Mouse (Mus musculus) G1E (cell line): ENCODE measurements around the gene Grik3. TPM values are rescaled to one million over a fixed set of nuclear protein-coding genes. Genes with fewer than 3 reads are reported as not detected.

Source experiments
- ATAC-seq: 2 replicates; pipeline ENCODE4 v1.8.0; 2016; ENCODE audit warnings: mild to moderate bottlenecking; ENCODE audit not compliant: insufficient number of reproducible peaks, poor library complexity, low FRiP score, severe bottlenecking; ENCODE audit errors: extremely low read depth
- DNase-seq: peaks from one replicate; pipeline ENCODE4 v3.0.0; 2012; ENCODE audit warnings: low spot score
- H3K27me3 ChIP-seq: 2 replicates; pipeline ENCODE4 v1.6.1; 2012; ENCODE audit warnings: mild to moderate bottlenecking, low read length, inconsistent platforms; ENCODE audit not compliant: insufficient read depth
- H3K36me3 ChIP-seq: replicated peaks from 2 replicates; pipeline ENCODE3; 2012; ENCODE audit warnings: mild to moderate bottlenecking, inconsistent platforms
- H3K4me1 ChIP-seq: 2 replicates; pipeline ENCODE4 v1.6.1; 2012; ENCODE audit warnings: low read depth, low read length, inconsistent platforms, mixed read lengths; ENCODE audit not compliant: insufficient read depth
- H3K4me3 ChIP-seq: 2 replicates; pipeline ENCODE4 v1.5.1; 2012; ENCODE audit warnings: low read depth, mild to moderate bottlenecking, inconsistent platforms, low read length, moderate library complexity, mixed read lengths
- H3K9me3 ChIP-seq: replicated peaks from 2 replicates; pipeline ENCODE4 v1.6.1; 2012; ENCODE audit warnings: inconsistent platforms
- CTCF ChIP-seq: IDR thresholded peaks from 2 replicates; pipeline ENCODE4 v1.5.1; 2012; ENCODE audit warnings: low read depth, low read length, inconsistent platforms, mixed read lengths
- GATA1 ChIP-seq: IDR thresholded peaks from 2 replicates; pipeline ENCODE4 v1.6.1; 2012; ENCODE audit warnings: borderline replicate concordance, low read length, inconsistent platforms, mixed read lengths
- GATA2 ChIP-seq: IDR thresholded peaks from 2 replicates; pipeline ENCODE4 v1.6.1; 2012; ENCODE audit warnings: low read depth, low read length, inconsistent platforms, borderline replicate concordance
- POLR2AphosphoS5 ChIP-seq: IDR thresholded peaks from 2 replicates; pipeline ENCODE4 v1.6.1; 2012; ENCODE audit warnings: low read depth, low read length, inconsistent platforms; ENCODE audit not compliant: insufficient replicate concordance
- TAL1 ChIP-seq: conservative IDR thresholded peaks from 2 replicates; pipeline ENCODE4 v1.6.1; 2012; ENCODE audit warnings: low read depth, low read length, inconsistent platforms, mixed read lengths
- polyA plus RNA-seq: library from polyadenylated mRNA; stranded (reverse); fragments of >175 nt; gene quantifications from 2 replicates; pipeline ENCODE4 v1.2.3, GENCODE M21; 2012
- total RNA-seq, 2 experiments: library from RNA; stranded (forward) in 1 of 2; stranded (reverse) in 1 of 2; fragments of 200-1000 nt in 1 of 2; fragments of >200 nt in 1 of 2; fragmentation: Nextera tagmentation in 1 of 2; gene quantifications; 2 replicates each; pipeline ENCODE4 v1.2.3; 2014 to 2017

Gene Grik3
- total and polyA plus RNA-seq, 3 experiments, result 0.05 TPM; not detected in 2

GRCm38 (mm10) chr4:125573000-125573399, 82.5 kb downstream of the Grik3 start:
- peaks cover 95% of the 10 kb centered on the region for H3K9me3 ChIP-seq
- no peak overlapping the region for H3K4me3 ChIP-seq
- no peaks in the 10 kb centered on the region for H3K36me3 ChIP-seq
- DNase-seq, result no peak
- TF ChIP-seq POLR2AphosphoS5 (no peak), GATA2 (no peak), GATA1 (no peak), TAL1 (no peak)
- no peaks in the 10 kb centered on the region for H3K27me3 ChIP-seq
- H3K4me1 ChIP-seq, result no peaks in the 10 kb centered on the region
- no peak for ATAC-seq

- ATAC-seq (no peak), DNase-seq (no peak)
- no peaks in the 10 kb centered on the region for H3K36me3 ChIP-seq
- no peaks in the 10 kb centered on the region for H3K4me1 ChIP-seq
- H3K4me3 ChIP-seq, result no peak overlapping the region
- TF ChIP-seq POLR2AphosphoS5, result no peak
- no peak for TF ChIP-seq GATA2
- no peak for TF ChIP-seq CTCF
- TF ChIP-seq GATA1, result no peak
- no peak for TF ChIP-seq TAL1
- H3K9me3 ChIP-seq, result peaks cover 94% of the 10 kb centered on the region
- no peaks in the 10 kb centered on the region for H3K27me3 ChIP-seq
Measured at GRCm38 (mm10) chr4:125573951-125574675, 83.6 kb downstream of the Grik3 start.

GRCm38 (mm10) chr4:125580336-125580735, 89.8 kb downstream of the Grik3 start:
- Histone ChIP-seq H3K27me3 (no peaks in the 10 kb centered on the region), H3K36me3 (no peaks in the 10 kb centered on the region), H3K4me1 (no peaks in the 10 kb centered on the region), H3K9me3 (peaks cover 83% of the 10 kb centered on the region), H3K4me3 (no peak overlapping the region)
- no peak for ATAC-seq
- TF ChIP-seq GATA2 (no peak), TAL1 (no peak), CTCF (no peak), POLR2AphosphoS5 (no peak), GATA1 (no peak)
- no peak for DNase-seq

- ATAC-seq, result no peak
- Histone ChIP-seq H3K36me3 (no peaks in the 10 kb centered on the region), H3K4me1 (no peaks in the 10 kb centered on the region), H3K4me3 (no peak overlapping the region), H3K27me3 (no peaks in the 10 kb centered on the region), H3K9me3 (peaks cover 85% of the 10 kb centered on the region)
- no peak for DNase-seq
- TF ChIP-seq TAL1, result no peak
- no peak for TF ChIP-seq GATA2
- no peak for TF ChIP-seq POLR2AphosphoS5
- TF ChIP-seq GATA1, result no peak
- TF ChIP-seq CTCF, result no peak
Measured at GRCm38 (mm10) chr4:125583272-125583671, 92.8 kb downstream of the Grik3 start.

GRCm38 (mm10) chr4:125583935-125584334, 93.4 kb downstream of the Grik3 start:
- DNase-seq (no peak), ATAC-seq (no peak)
- no peaks in the 10 kb centered on the region for H3K27me3 ChIP-seq
- no peak for TF ChIP-seq CTCF
- no peaks in the 10 kb centered on the region for H3K4me1 ChIP-seq
- no peak overlapping the region for H3K4me3 ChIP-seq
- peaks cover 84% of the 10 kb centered on the region for H3K9me3 ChIP-seq
- no peaks in the 10 kb centered on the region for H3K36me3 ChIP-seq

GRCm38 (mm10) chr4:125584676-125585075, 94.2 kb downstream of the Grik3 start:
- Histone ChIP-seq H3K4me3 (no peak overlapping the region), H3K4me1 (no peaks in the 10 kb centered on the region), H3K9me3 (peaks cover 84% of the 10 kb centered on the region), H3K36me3 (no peaks in the 10 kb centered on the region), H3K27me3 (no peaks in the 10 kb centered on the region)
- no peak for DNase-seq
- TF ChIP-seq GATA2 (no peak), GATA1 (no peak), POLR2AphosphoS5 (no peak), CTCF (no peak), TAL1 (no peak)
- ATAC-seq, result no peak

GRCm38 (mm10) chr4:125587577-125587976, 97.1 kb downstream of the Grik3 start:
- no peaks in the 10 kb centered on the region for H3K36me3 ChIP-seq
- no peak for ATAC-seq
- peaks cover 94% of the 10 kb centered on the region for H3K9me3 ChIP-seq
- DNase-seq, result no peak
- H3K4me3 ChIP-seq, result no peak overlapping the region
- TF ChIP-seq GATA2, result no peak
- no peak for TF ChIP-seq TAL1
- TF ChIP-seq CTCF, result no peak
- no peak for TF ChIP-seq POLR2AphosphoS5
- no peak for TF ChIP-seq GATA1
- H3K4me1 ChIP-seq, result no peaks in the 10 kb centered on the region
- no peaks in the 10 kb centered on the region for H3K27me3 ChIP-seq
